ENCODE assay signal across 8 mouse cellular contexts in the genomic region with DNA sequence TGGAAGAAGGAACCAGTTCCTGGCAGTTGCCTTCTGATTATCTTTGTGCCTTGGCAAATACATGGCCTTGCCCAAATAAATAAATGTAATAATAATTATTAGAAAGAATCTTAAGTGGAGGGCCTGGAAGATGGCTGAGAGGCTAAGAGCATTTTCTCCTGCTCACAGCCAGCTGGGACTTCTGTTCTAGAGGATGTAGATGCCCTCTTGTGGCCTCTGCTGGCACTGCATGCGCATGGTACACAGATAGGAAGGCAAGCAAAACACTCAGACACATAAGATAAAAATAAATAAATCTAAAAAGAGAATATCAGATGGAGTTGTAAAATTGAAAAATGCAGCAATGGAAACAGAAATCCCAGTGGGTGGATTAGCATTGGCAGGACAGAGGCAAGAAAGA. TPM values are rescaled to one million over a fixed set of nuclear protein-coding genes. Genes with fewer than 3 reads are reported as not detected.
DNase-seq lines count a peak whose midpoint lies in the region; ATAC-seq and TF ChIP-seq lines count a peak whose summit lies in the region.

No protein-coding gene starts in this region.

- no peak overlapping the region for H3K4me3 ChIP-seq in gastrocnemius, adult 2 months
- no peak overlapping the region for H3K4me3 ChIP-seq in kidney, postnatal 0 days (replicated peaks; ENCODE audit: low read depth, low read length)
- no peak overlapping the region for H3K4me3 ChIP-seq in liver, embryonic 13.5 days (replicated peaks)
- no peak overlapping the region for H3K4me3 ChIP-seq in neural tube, embryonic 15.5 days (replicated peaks)

- H3K9me3 ChIP-seq in kidney, postnatal 0 days (replicated peaks; ENCODE audit: low read length): no peaks in the 10 kb centered on the region
- H3K9me3 ChIP-seq in liver, embryonic 13.5 days (replicated peaks): no peaks in the 10 kb centered on the region
- no peaks in the 10 kb centered on the region for H3K9me3 ChIP-seq in neural tube, embryonic 15.5 days (replicated peaks)

- DNase-seq in 3T3-L1 (ENCODE audit: low read depth, low spot score) (peak; percentile 93), ZHBTc4 (ENCODE audit: low read depth, low spot score) (peak; percentile 77)
- DNase-seq in cerebellum, postnatal 36 days: peak; percentile 88 to 92
- peak; percentile 87 for DNase-seq in gastrocnemius, adult 2 months
- DNase-seq in kidney, postnatal 0 days (ENCODE audit: low spot score): peak; percentile 88
- DNase-seq in liver, embryonic 13.5 days: peak; percentile 61
- peak; percentile 65 for DNase-seq in testis, postnatal 14 days (ENCODE audit: low spot score)

- H3K4me2 ChIP-seq in kidney, postnatal 0 days (ENCODE audit: low read length): no peak overlapping the region
- no peak overlapping the region for H3K4me2 ChIP-seq in liver, embryonic 13.5 days
- no peak overlapping the region for H3K4me2 ChIP-seq in neural tube, embryonic 15.5 days

- WGBS in kidney, postnatal 0 days: 0% methylated on average over 1 of the region's 1 CpGs
- 2% methylated on average over 1 of the region's 1 CpGs for WGBS in liver, embryonic 13.5 days (ENCODE audit: insufficient replicate concordance)
- 8% methylated on average over 1 of the region's 1 CpGs for WGBS in neural tube, embryonic 15.5 days

- no peak overlapping the region for H3K9ac ChIP-seq in kidney, postnatal 0 days (ENCODE audit: low read depth, low read length)
- H3K9ac ChIP-seq in liver, embryonic 13.5 days: no peak overlapping the region
- H3K9ac ChIP-seq in neural tube, embryonic 15.5 days (replicated peaks): no peak overlapping the region

- intact Hi-C loops in gastrocnemius, adult 2 months (cut with DNase I): no loop called here

- peaks cover 8% of the 10 kb centered on the region; the same call in 1 of the 2 replicates for H3K36me3 ChIP-seq in kidney, postnatal 0 days (ENCODE audit: insufficient read depth, low read length)
- H3K36me3 ChIP-seq in liver, embryonic 13.5 days: peaks cover 4% of the 10 kb centered on the region; the same call in 1 of the 2 replicates
- H3K36me3 ChIP-seq in neural tube, embryonic 15.5 days: peaks cover 12% of the 10 kb centered on the region; the same call in 1 of the 2 replicates

- no peaks in the 10 kb centered on the region for H3K4me1 ChIP-seq in kidney, postnatal 0 days (replicated peaks; ENCODE audit: insufficient read depth, low read length)
- no peaks in the 10 kb centered on the region for H3K4me1 ChIP-seq in liver, embryonic 13.5 days (replicated peaks)
- H3K4me1 ChIP-seq in neural tube, embryonic 15.5 days: peaks cover 5% of the 10 kb centered on the region; the same call in 1 of the 2 replicates

- no peak overlapping the region for H3K27ac ChIP-seq in gastrocnemius, adult 2 months
- no peak overlapping the region for H3K27ac ChIP-seq in kidney, postnatal 0 days
- H3K27ac ChIP-seq in liver, embryonic 13.5 days: no peak overlapping the region
- H3K27ac ChIP-seq in neural tube, embryonic 15.5 days (replicated peaks): no peak overlapping the region

- ATAC-seq in kidney, postnatal 0 days (replicated peaks; ENCODE audit: low FRiP score, low read depth): no peak
- no peak for ATAC-seq in liver, embryonic 13.5 days (ENCODE audit: low read depth)
- peak; percentile 79; the same call in 1 of the 2 replicates for ATAC-seq in neural tube, embryonic 15.5 days (ENCODE audit: low FRiP score)

- H3K27me3 ChIP-seq in kidney, postnatal 0 days (ENCODE audit: insufficient read depth, low read length): no peaks in the 10 kb centered on the region
- no peaks in the 10 kb centered on the region for H3K27me3 ChIP-seq in liver, embryonic 13.5 days
- no peaks in the 10 kb centered on the region for H3K27me3 ChIP-seq in neural tube, embryonic 15.5 days (replicated peaks)

- TF ChIP-seq CTCF in gastrocnemius, adult 2 months (IDR thresholded peaks at IDR 0.05): peak; percentile 99; the same call in 1 of the 2 replicates
- TF ChIP-seq CTCF in kidney, postnatal 0 days (IDR thresholded peaks at IDR 0.05; ENCODE audit: low read depth): peak; percentile 95

RNA-seq across cellular contexts. Expression of gene Atrn, which starts 44.3 kb away (rescaled TPM):
- 10 to 100 TPM; 14.1 to 15.3 TPM for total RNA-seq in gastrocnemius, adult 2 months (2021)
- 6.2 and 6.5 TPM in 2 replicates for polyA plus RNA-seq in kidney, postnatal 0 days (2015; fragmentation: Nextera tagmentation; extraction: Ambion mirVana)
- 1.5 and 2.1 TPM in 2 replicates for polyA plus RNA-seq in liver, embryonic 13.5 days (2015; fragmentation: Nextera tagmentation; extraction: Ambion mirVana)
- 12.5 and 13.7 TPM in 2 replicates for polyA plus RNA-seq in neural tube, embryonic 15.5 days (2015; fragmentation: Nextera tagmentation; extraction: Ambion mirVana)

RNA-seq across cellular contexts. Expression of gene 4930402H24Rik, which starts 44.3 kb away (rescaled TPM):
- 1 to 10 TPM; 3.1 to 5.0 TPM for total RNA-seq in gastrocnemius, adult 2 months (2021)
- 19.2 and 23.2 TPM in 2 replicates for polyA plus RNA-seq in kidney, postnatal 0 days (2015; fragmentation: Nextera tagmentation; extraction: Ambion mirVana)
- 10.2 and 11.3 TPM in 2 replicates for polyA plus RNA-seq in liver, embryonic 13.5 days (2015; fragmentation: Nextera tagmentation; extraction: Ambion mirVana)
- 75.5 and 85.3 TPM in 2 replicates for polyA plus RNA-seq in neural tube, embryonic 15.5 days (2015; fragmentation: Nextera tagmentation; extraction: Ambion mirVana)
